Mouse (Mus musculus): Measurements from ENCODE around the gene Xlr3a.

GRCm38 (mm10) chrX:73061528-73061927 lies 35.4 kb downstream of the Xlr3a start:
- TF ChIP-seq CTCF (IDR thresholded peaks at IDR 0.05; ENCODE audit: extremely low read depth, insufficient read depth, low read length) (no peak), POLR2A (IDR thresholded peaks at IDR 0.05; ENCODE audit: extremely low read depth, insufficient read depth, low read length) (no peak)
